Mouse (Mus musculus): Measurements from ENCODE around the gene Rln3.

GRCm38 (mm10) chr8:84070241-84070640 lies 25.4 kb upstream of the Rln3 start:
- TF ChIP-seq CTCF (IDR thresholded peaks at IDR 0.05; ENCODE audit: borderline replicate concordance, insufficient read depth, low read depth, low read length) (no peak), POLR2A (IDR thresholded peaks at IDR 0.05; ENCODE audit: borderline replicate concordance, insufficient read depth, low read length) (no peak)

Measured in cerebellum, adult 2 months (tissue).